Mouse (Mus musculus) stomach, embryonic 15.5 days (tissue): ENCODE data around the gene Dock3. TPM values are rescaled to one million over a fixed set of nuclear protein-coding genes. Genes with fewer than 3 reads are reported as not detected.

ENCODE experiments used
- ATAC-seq: fragments of 200-750 bp; cut with Nextera tagmentation; 2 replicates; pipeline ENCODE4 v1.8.0; 2017; ENCODE audit warnings: low read depth, moderate number of reproducible peaks, moderate TSS enrichment; ENCODE audit not compliant: insufficient read depth, low FRiP score
- H3K27ac ChIP-seq: fragments of 300-500 bp; sonication (generic); 2 replicates; pipeline ENCODE4 v1.5.1; 2015; ENCODE audit warnings: mild to moderate bottlenecking, inconsistent platforms
- H3K27me3 ChIP-seq: fragments of 300-500 bp; sonication (generic); replicated peaks from 2 replicates; pipeline ENCODE4 v1.6.1; 2015; ENCODE audit warnings: inconsistent platforms
- H3K36me3 ChIP-seq: fragments of 300-500 bp; sonication (generic); 2 replicates; pipeline ENCODE4 v1.6.1; 2015; ENCODE audit warnings: inconsistent platforms
- H3K4me1 ChIP-seq: fragments of 300-500 bp; sonication (generic); 2 replicates; pipeline ENCODE4 v1.6.1; 2015; ENCODE audit warnings: inconsistent platforms
- H3K4me2 ChIP-seq: fragments of 300-500 bp; sonication (generic); 2 replicates; pipeline ENCODE4 v1.6.1; 2015; ENCODE audit warnings: mild to moderate bottlenecking, inconsistent platforms
- H3K4me3 ChIP-seq: fragments of 300-500 bp; sonication (generic); replicated peaks from 2 replicates; pipeline ENCODE4 v1.5.1; 2015; ENCODE audit warnings: inconsistent platforms
- H3K9ac ChIP-seq: fragments of 300-500 bp; sonication (generic); 2 replicates; pipeline ENCODE4 v1.6.1; 2015; ENCODE audit warnings: inconsistent platforms
- H3K9me3 ChIP-seq: fragments of 300-500 bp; sonication (generic); 2 replicates; pipeline ENCODE4 v1.6.1; 2016; ENCODE audit warnings: inconsistent platforms
- WGBS: fragments of 180-500 bp; shearing (Covaris S2); methylation state at CpG from one replicate; pipeline ENCODE4 v1.1.7; 2015; 5-methylcytosine and 5-hydroxymethylcytosine counted together
- polyA plus RNA-seq: library from polyadenylated mRNA; unstranded; fragments of >200 nt; fragmentation: Nextera tagmentation; extraction: Ambion mirVana; gene quantifications from 2 replicates; pipeline ENCODE4 v1.2.1, GENCODE M21; 2015

Gene Dock3
- polyA plus RNA-seq, 1 experiment from 2014 or later = 0.62 TPM

DNA sequence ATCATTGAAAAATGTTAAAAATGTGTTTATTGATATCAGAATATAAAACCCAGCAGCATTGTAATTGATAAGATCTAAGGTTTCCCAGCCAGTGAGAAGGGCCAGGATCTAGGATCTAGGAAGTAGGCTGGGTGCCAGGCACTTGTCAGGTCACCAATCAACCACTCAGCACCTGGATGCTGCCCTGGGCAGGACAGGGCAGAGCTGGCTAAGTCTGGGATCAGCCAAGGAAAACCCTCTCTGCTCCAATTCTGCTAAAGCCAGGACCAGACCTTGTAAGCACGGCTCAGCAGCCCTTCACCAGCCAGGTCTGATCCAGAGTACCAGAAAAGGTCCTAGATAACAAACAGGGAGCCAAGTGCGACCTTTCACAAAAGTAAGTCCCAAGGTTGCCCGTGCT is 23.2 kb upstream of the Dock3 start:
- Histone ChIP-seq H3K4me2 (no peak overlapping the region), H3K27me3 (no peaks in the 10 kb centered on the region), H3K9me3 (no peaks in the 10 kb centered on the region), H3K27ac (no peak overlapping the region), H3K4me1 (no peaks in the 10 kb centered on the region), H3K36me3 (no peaks in the 10 kb centered on the region; the same call in 1 of the 2 replicates), H3K9ac (no peak overlapping the region), H3K4me3 (no peak overlapping the region)
- no peak for ATAC-seq
- WGBS = 76% methylated on average over 3 of the region's 3 CpGs

DNA sequence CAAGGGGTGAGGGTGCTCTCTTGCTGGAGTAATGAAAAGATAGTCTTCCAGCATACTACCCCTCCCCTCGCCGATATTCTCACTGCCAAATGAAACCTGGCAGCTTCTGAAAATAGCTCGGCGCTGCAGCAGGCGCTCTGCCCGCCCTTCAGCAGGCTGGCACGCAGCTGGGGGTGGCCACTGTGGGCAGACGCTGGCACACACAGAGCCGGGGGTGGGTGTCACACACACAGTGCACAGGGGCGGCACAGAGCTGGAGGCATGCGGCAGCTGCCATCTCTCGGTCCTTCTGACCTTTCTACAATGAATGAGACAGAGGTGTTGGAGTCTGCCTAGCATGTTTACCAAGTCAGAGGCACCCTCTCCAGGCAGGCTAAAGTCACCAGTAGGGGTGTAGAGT is 22.8 kb upstream of the Dock3 start:
- Histone ChIP-seq H3K4me3 (no peak overlapping the region), H3K4me1 (no peaks in the 10 kb centered on the region), H3K27me3 (no peaks in the 10 kb centered on the region), H3K4me2 (no peak overlapping the region), H3K9me3 (no peaks in the 10 kb centered on the region), H3K9ac (no peak overlapping the region), H3K36me3 (no peaks in the 10 kb centered on the region), H3K27ac (no peak overlapping the region)
- 65% methylated on average over 12 of the region's 12 CpGs for WGBS
- ATAC-seq = no peak

DNA sequence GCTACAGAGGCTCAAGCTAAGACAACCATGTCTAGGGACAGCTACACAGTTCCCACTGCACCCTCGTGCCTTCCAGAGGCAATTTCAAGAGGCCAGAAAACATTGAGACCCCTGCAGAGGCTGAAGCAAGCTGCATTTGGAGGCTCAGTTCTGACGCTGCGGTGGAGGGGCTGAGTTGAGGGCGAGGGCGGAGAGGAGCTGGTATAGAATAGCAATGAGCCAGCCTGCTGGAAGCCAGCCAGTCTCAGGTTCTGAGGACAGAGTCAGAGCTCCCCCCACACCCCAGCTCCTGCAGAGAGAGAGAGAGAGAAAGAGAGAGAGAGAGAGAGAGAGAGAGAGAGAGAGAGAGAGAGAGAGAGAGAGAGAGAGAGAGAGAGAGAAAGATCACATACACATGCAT is 20.5 kb upstream of the Dock3 start:
- H3K4me3 ChIP-seq = no peak overlapping the region
- H3K27ac ChIP-seq = no peak overlapping the region
- no peaks in the 10 kb centered on the region for H3K27me3 ChIP-seq
- WGBS = 22% methylated on average over 5 of the region's 5 CpGs
- H3K36me3 ChIP-seq = no peaks in the 10 kb centered on the region
- ATAC-seq = no peak
- H3K4me1 ChIP-seq = no peaks in the 10 kb centered on the region
- no peaks in the 10 kb centered on the region for H3K9me3 ChIP-seq
- no peak overlapping the region for H3K4me2 ChIP-seq
- H3K9ac ChIP-seq = no peak overlapping the region

DNA sequence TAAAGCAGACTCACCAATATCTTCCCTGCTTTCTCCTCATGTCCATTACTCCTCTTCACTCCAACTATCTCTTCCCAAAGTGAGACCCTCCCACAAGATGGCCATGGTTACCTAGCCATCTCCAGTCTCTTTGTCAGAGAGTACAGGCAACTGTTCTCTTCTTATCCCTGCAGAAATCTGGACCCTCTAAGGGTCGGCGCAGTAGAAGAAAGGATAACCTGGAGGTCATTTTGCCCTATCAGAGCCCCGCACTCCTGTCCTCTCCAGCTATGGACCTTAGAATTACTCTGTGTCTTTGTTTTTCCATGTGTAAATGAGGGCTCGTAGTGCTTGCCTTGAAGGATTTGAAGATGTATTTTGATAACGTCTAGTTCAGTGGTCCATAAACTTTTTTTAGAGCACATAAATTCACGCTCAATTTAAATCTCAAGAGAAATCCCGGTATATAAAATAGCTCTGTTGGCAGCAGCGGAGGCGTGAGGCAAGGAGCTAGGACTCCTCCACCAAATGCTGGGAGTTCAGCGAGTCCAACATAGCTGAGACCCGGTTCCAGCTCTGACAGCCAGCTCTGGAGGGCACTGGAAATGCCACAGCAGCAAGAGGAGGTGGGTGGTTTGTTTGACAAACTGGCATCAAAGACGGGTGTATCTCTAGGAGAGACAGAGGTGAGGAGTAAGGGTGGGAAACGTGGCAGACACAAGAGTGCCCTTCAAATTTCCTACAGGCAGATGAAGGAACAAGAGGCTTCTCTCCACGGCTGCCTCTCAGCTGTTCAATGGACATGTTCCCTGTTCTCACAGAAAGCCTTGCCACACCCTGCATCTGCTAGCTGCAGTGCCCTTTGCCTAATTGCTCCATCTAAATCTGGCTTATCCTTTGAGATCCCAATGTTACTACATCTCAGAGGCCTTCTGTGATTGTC is 19.0 kb upstream of the Dock3 start:
- no peaks in the 10 kb centered on the region for H3K36me3 ChIP-seq
- H3K9ac ChIP-seq = no peak overlapping the region
- no peak for ATAC-seq
- H3K27ac ChIP-seq = no peak overlapping the region
- H3K27me3 ChIP-seq = no peaks in the 10 kb centered on the region
- 79% methylated on average over 14 of the region's 14 CpGs for WGBS
- no peak overlapping the region for H3K4me3 ChIP-seq
- H3K4me2 ChIP-seq = no peak overlapping the region
- H3K9me3 ChIP-seq = no peaks in the 10 kb centered on the region
- no peaks in the 10 kb centered on the region for H3K4me1 ChIP-seq

DNA sequence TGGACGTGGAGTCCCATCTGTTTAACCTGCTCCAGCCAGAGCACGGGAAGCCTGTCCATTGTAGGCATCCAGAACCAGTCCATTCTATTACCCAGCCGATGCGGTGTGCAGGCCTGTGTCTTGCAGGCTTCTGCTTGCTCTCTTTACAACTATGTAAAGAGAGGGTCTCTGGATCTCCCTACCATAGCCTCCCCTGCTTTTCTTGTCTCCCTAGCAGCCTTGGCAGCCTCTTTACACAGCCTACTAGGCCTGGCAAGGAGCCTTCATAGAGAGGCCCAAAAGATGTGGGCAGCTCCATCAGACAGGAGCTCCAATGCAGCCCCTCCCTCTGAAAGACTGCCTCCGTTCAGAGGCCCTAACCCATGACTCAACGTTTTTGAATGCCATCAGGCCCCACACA is 17.4 kb upstream of the Dock3 start:
- Histone ChIP-seq H3K36me3 (no peaks in the 10 kb centered on the region), H3K4me2 (no peak overlapping the region), H3K27me3 (no peaks in the 10 kb centered on the region), H3K9ac (no peak overlapping the region), H3K4me1 (no peaks in the 10 kb centered on the region), H3K27ac (no peak overlapping the region), H3K4me3 (no peak overlapping the region), H3K9me3 (no peaks in the 10 kb centered on the region)
- ATAC-seq = no peak
- 64% methylated on average over 6 of the region's 6 CpGs for WGBS

DNA sequence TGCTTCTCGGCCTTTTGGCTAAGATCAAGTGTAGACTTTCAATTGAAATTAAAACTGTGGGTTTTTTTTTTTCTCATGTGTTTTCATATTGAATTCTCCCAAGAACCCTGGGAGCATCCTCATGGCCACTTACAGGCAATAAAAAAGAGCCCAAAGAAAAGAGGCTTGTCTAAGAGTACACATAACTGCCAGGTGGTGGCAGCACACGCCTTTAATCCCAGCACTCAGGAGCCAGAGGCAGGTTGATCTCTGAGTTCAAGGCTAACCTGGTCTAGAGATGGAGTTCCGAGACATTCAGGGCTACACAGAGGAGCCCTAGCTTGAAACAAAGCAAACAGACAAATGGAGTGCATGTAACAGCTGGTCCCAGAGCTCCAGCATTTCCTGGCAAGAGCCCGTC is 14.5 kb upstream of the Dock3 start:
- H3K4me2 ChIP-seq = no peak overlapping the region
- H3K36me3 ChIP-seq = no peaks in the 10 kb centered on the region
- no peak overlapping the region for H3K4me3 ChIP-seq
- H3K9ac ChIP-seq = no peak overlapping the region
- no peak for ATAC-seq
- H3K27ac ChIP-seq = no peak overlapping the region
- H3K9me3 ChIP-seq = no peaks in the 10 kb centered on the region
- 0 out of 2 replicates have a peak, but pooled peaks cover 5% of the 10 kb centered on the region for H3K27me3 ChIP-seq
- 51% methylated on average over 4 of the region's 4 CpGs for WGBS
- H3K4me1 ChIP-seq = no peaks in the 10 kb centered on the region

DNA sequence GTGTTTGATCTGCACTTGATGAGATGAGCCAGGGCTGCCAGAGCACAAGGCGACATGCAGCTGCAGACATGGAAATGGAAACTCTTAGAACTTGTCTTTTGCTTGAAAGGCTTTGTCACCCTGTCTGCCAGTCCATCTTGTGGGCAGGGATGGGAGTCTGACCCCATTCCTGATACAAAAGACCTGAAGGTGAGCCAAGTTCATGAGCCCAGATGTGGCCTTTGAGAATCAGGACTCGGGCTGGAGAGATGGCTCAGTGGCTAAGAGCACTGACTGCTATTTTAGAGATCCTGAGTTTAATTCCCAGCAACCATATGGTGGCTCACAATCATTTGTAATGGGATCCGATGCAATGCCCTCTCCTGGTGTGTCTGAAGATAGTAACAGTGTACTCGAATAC is 13.6 kb upstream of the Dock3 start:
- Histone ChIP-seq H3K9ac (no peak overlapping the region), H3K27me3 (0 out of 2 replicates have a peak, but pooled peaks cover 5% of the 10 kb centered on the region), H3K4me2 (no peak overlapping the region), H3K4me1 (no peaks in the 10 kb centered on the region), H3K9me3 (no peaks in the 10 kb centered on the region), H3K4me3 (no peak overlapping the region), H3K27ac (no peak overlapping the region), H3K36me3 (no peaks in the 10 kb centered on the region)
- WGBS = 76% methylated on average over 4 of the region's 4 CpGs
- no peak for ATAC-seq

DNA sequence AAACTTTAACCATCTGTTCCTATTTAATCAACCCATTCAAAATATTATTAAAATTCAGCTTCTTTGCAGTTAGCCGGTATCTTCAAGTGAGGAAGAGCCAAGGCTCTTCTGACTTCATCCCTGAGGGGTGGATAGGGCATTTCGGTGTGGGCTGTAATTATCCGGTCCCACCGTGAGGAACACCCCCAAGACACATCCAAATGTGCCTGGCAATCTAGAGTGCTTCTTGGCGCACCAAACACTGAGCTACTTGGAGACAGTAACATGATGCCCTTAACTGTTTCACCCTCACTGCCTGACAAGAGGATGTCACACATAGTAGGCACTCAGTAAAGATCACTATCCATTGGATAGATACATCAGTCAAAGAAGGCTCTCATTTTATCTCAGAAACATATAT is 4.4 kb upstream of the Dock3 start:
- Histone ChIP-seq H3K4me1 (peaks cover 7% of the 10 kb centered on the region), H3K27ac (no peak overlapping the region), H3K4me2 (no peak overlapping the region), H3K4me3 (no peak overlapping the region), H3K9me3 (no peaks in the 10 kb centered on the region), H3K36me3 (no peaks in the 10 kb centered on the region), H3K9ac (no peak overlapping the region), H3K27me3 (peaks cover 76% of the 10 kb centered on the region)
- WGBS = 75% methylated on average over 5 of the region's 5 CpGs
- no peak for ATAC-seq

DNA sequence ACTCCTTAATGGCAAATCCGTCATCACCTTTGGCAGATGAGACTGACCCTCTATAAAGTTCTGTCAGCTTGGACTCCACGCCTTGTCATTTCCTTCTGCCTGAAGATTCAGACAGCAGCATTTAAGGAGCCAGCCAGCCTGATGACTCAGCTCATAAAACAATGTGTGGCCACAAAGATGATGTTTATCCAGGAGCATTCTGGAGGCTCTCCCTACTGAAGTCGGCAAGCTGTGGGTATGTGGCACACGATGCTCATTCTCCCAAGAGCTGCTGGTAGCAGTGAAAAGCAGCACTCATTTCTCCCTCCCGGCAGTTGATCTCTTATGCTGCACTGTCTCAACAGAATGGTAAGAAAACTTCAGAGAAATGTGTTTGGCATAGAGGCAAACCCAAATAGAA is 3.6 kb upstream of the Dock3 start:
- H3K36me3 ChIP-seq = no peaks in the 10 kb centered on the region
- peaks cover 10% of the 10 kb centered on the region for H3K4me1 ChIP-seq
- H3K9me3 ChIP-seq = no peaks in the 10 kb centered on the region
- no peak for ATAC-seq
- no peak overlapping the region for H3K4me2 ChIP-seq
- H3K27me3 ChIP-seq = peaks cover 80% of the 10 kb centered on the region
- no peak overlapping the region for H3K27ac ChIP-seq
- no peak overlapping the region for H3K4me3 ChIP-seq
- no peak overlapping the region for H3K9ac ChIP-seq
- WGBS = 41% methylated on average over 5 of the region's 5 CpGs

DNA sequence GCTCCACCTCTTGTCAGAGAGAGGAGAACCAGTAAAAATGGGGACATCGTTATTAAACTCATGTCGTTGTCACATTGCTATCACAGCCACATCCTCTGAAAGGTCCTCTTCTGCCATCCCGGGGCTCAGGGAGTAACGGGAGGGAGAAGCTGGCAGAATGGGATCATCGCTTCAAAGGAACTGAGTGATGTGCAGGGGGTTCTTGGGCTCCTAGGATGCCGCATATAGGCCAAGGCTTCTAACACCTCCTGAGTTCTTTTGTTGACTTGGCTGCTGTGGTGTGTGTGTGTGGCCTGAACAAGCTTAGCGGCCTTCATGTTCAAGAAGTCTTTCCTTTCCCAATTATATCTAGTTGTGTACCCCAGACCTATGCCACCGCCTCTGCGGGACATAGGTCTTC is 431 bp upstream of the Dock3 start:
- H3K27me3 ChIP-seq = peaks cover 83% of the 10 kb centered on the region
- peaks cover 10% of the 10 kb centered on the region for H3K4me1 ChIP-seq
- peak overlapping the region; percentile 99 for H3K4me2 ChIP-seq
- WGBS = 21% methylated on average over 9 of the region's 9 CpGs
- no peak for ATAC-seq
- no peak overlapping the region for H3K27ac ChIP-seq
- no peak overlapping the region for H3K9ac ChIP-seq
- H3K4me3 ChIP-seq = peak overlapping the region; percentile 55
- H3K9me3 ChIP-seq = no peaks in the 10 kb centered on the region
- no peaks in the 10 kb centered on the region for H3K36me3 ChIP-seq

DNA sequence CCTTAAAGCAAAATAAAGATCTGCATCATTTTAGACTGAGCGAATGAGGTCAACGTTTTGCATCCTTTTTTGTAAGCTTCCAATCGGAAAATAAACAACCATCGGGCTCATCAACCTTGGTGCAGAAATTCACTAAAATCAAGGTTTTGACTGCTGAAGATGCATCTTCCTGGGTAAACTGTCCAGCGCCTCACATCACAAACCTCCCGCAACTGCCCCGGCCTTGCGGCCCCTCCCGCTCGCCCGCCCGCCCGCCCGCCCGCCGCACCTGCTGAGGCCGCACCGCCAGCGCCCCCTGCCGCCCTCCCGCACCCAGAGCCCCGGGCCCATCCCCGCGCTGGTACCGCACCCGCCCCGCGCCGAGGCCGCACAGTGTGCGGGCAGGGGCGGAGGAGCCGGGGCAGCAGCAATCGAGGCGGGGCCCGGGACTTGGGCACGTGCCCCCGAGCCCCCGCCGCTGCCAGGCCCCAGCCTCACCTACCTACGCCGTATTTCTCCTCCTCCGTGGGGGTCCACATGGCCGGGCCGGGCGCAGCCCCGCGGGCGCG is 644 bp downstream of the Dock3 start:
- Histone ChIP-seq H3K9me3 (no peaks in the 10 kb centered on the region), H3K9ac (0 out of 2 replicates have a peak overlapping the region, but pooled peaks have one; percentile 19), H3K27ac (no peak overlapping the region), H3K36me3 (no peaks in the 10 kb centered on the region), H3K27me3 (peaks cover 82% of the 10 kb centered on the region), H3K4me2 (peak overlapping the region; percentile 99), H3K4me3 (peak overlapping the region; percentile 55), H3K4me1 (peaks cover 10% of the 10 kb centered on the region)
- 3% methylated on average over 45 of the region's 50 CpGs for WGBS
- ATAC-seq = peak; percentile 35; the same call in 1 of the 2 replicates

DNA sequence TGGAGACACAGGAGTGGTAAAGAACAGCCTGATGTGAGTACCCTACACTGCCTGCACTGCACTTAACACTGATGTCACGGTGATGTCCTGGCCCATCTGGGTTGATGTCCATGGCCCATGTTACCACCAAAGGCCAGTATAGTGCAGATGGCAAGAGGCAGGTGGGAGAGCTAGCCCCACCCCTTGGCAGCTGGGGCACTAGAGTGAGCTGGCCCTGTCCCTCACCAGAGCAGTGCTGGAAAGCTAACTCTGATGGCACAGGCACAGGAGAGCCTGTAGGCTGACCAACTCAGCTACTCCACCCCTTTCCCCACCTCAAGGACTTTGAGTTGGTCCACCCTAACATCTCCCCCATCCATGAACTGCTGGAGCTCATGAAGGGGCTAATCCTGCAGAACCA is 7.1 kb downstream of the Dock3 start:
- Histone ChIP-seq H3K27ac (no peak overlapping the region), H3K4me1 (no peaks in the 10 kb centered on the region), H3K9me3 (no peaks in the 10 kb centered on the region), H3K4me2 (no peak overlapping the region), H3K36me3 (no peaks in the 10 kb centered on the region), H3K27me3 (peaks cover 23% of the 10 kb centered on the region), H3K4me3 (no peak overlapping the region), H3K9ac (no peak overlapping the region)
- no peak for ATAC-seq
- WGBS = 90% methylated on average over 1 of the region's 1 CpGs
